25 mouse cellular contexts compared by ENCODE assay signal in the genomic region with DNA sequence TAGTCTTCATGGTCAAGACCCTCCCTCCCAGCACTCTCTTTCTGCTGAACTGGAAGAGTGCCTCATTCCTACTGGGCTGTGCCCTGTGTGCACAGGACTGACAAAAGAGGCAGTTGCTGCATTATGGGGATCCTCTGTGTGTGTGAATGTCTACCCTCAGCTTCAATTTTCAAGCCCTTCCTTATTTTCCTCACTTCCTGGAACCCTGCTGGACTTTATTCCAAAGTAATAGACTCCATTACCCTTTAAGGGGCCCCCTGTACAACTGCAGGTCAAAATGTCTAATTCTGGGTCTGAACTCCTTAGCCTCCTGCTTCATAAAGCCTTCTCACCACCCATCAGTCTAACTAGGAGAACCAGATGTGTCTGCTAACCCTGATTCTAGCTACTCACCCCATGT. TPM values are rescaled to one million over a fixed set of nuclear protein-coding genes. Genes with fewer than 3 reads are reported as not detected.
"Had no signal": no experiment of that assay in that cellular context is flagged by ENCODE, and none has a peak within 500 bp of the region (broad histone marks: within the 10 kb centered on the region; RNA-seq: fewer than 3 reads in every experiment).

No protein-coding gene starts in this region.

- H3K4me1 ChIP-seq: neural tube, embryonic 12.5 days; neural tube, embryonic 13.5 days; neural tube, embryonic 15.5 days; stomach, embryonic 15.5 days had no signal

- H3K9me3 ChIP-seq: neural tube, embryonic 12.5 days; neural tube, embryonic 13.5 days; neural tube, embryonic 15.5 days; stomach, embryonic 15.5 days had no signal

- H3K4me3 ChIP-seq: neural tube, embryonic 12.5 days; neural tube, embryonic 13.5 days; neural tube, embryonic 15.5 days; stomach, embryonic 15.5 days had no signal

- H3K9ac ChIP-seq: neural tube, embryonic 12.5 days; neural tube, embryonic 13.5 days; neural tube, embryonic 15.5 days; stomach, embryonic 15.5 days had no signal

- H3K27me3 ChIP-seq: neural tube, embryonic 12.5 days; neural tube, embryonic 13.5 days; neural tube, embryonic 15.5 days; stomach, embryonic 15.5 days had no signal

- H3K27ac ChIP-seq: neural tube, embryonic 12.5 days; neural tube, embryonic 13.5 days; neural tube, embryonic 15.5 days; stomach, embryonic 15.5 days; stomach, postnatal 0 days had no signal

- H3K36me3 ChIP-seq: neural tube, embryonic 12.5 days; neural tube, embryonic 13.5 days; neural tube, embryonic 15.5 days; stomach, embryonic 15.5 days had no signal

- DNase-seq: retina, postnatal 1 day; right cerebral cortex, postnatal 14 days; right cerebral cortex, postnatal 25 days; right cerebral cortex, postnatal 4 days; spleen, adult 18-20 months; thymus, adult 18-20 months; thymus, adult 2 months; thymus, postnatal 14 days; thymus, postnatal 25 days; thymus, postnatal 36 days; thymus, postnatal 4 days had no signal

- H3K4me2 ChIP-seq: neural tube, embryonic 12.5 days; neural tube, embryonic 13.5 days; neural tube, embryonic 15.5 days; stomach, embryonic 15.5 days had no signal

RNA-seq across cellular contexts. Expression of a gene that starts 2.0 kb away (rescaled TPM):
- total RNA-seq: neutrophil, adult 5-6 weeks had no signal
- polyA plus RNA-seq: neural tube, embryonic 11.5 days; neural tube, embryonic 12.5 days; neural tube, embryonic 13.5 days; neural tube, embryonic 14.5 days; neural tube, embryonic 15.5 days; small intestine, adult 2 months; spleen, adult 2 months; stomach, embryonic 14.5 days; stomach, embryonic 15.5 days; stomach, embryonic 16.5 days; stomach, postnatal 0 days; thymus, postnatal 0 days; urinary bladder, adult 2 months had no signal
